Mouse (Mus musculus) forebrain, embryonic 11.5 days (tissue): Measurements from ENCODE around the gene Tuba3b. TPM values are rescaled to one million over a fixed set of nuclear protein-coding genes. Genes with fewer than 3 reads are reported as not detected.

Experiments used
- ATAC-seq: fragments of 200-750 bp; cut with Nextera tagmentation; replicated peaks from 2 replicates; pipeline ENCODE4 v1.8.0; 2017; ENCODE audit warnings: moderate TSS enrichment; ENCODE audit not compliant: low FRiP score
- DNase-seq: peaks from one replicate; pipeline ENCODE4 v3.0.0-alpha.2; 2017; ENCODE audit warnings: low spot score
- H3K27ac ChIP-seq: fragments of 300-500 bp; sonication (generic); 2 replicates; pipeline ENCODE4 v1.5.1; 2014; ENCODE audit warnings: low read depth, low read length
- H3K27me3 ChIP-seq: fragments of 300-500 bp; sonication (generic); 2 replicates; pipeline ENCODE4 v1.6.1; 2014; ENCODE audit warnings: mild to moderate bottlenecking, low read length, mixed read lengths; ENCODE audit not compliant: control insufficient read depth, insufficient read depth
- H3K36me3 ChIP-seq: fragments of 300-500 bp; sonication (generic); 2 replicates; pipeline ENCODE4 v1.6.1; 2014; ENCODE audit warnings: mild to moderate bottlenecking, low read length, moderate library complexity, mixed read lengths; ENCODE audit not compliant: control insufficient read depth, insufficient read depth
- H3K4me1 ChIP-seq: fragments of 300-500 bp; sonication (generic); replicated peaks from 2 replicates; pipeline ENCODE4 v1.6.1; 2014; ENCODE audit warnings: low read length, mixed read lengths; ENCODE audit not compliant: control insufficient read depth, insufficient read depth
- H3K4me2 ChIP-seq: fragments of 300-500 bp; sonication (generic); 2 replicates; pipeline ENCODE4 v1.6.1; 2014; ENCODE audit warnings: low read depth, mild to moderate bottlenecking, low read length, moderate library complexity, mixed read lengths; ENCODE audit not compliant: severe bottlenecking
- H3K4me3 ChIP-seq: fragments of 300-500 bp; sonication (generic); 2 replicates; pipeline ENCODE4 v1.5.1; 2014; ENCODE audit warnings: low read depth, low read length
- H3K9ac ChIP-seq: fragments of 300-500 bp; sonication (generic); 2 replicates; pipeline ENCODE4 v1.6.1; 2014; ENCODE audit warnings: low read length
- H3K9me3 ChIP-seq: fragments of 300-500 bp; sonication (generic); 2 replicates; pipeline ENCODE4 v1.6.1; 2016; ENCODE audit warnings: low read length, mixed read lengths; ENCODE audit not compliant: control insufficient read depth
- WGBS: fragments of 180-500 bp; shearing (Covaris S2); extraction: QIAGEN DNeasy Blood & Tissue Kit; methylation state at CpG from one replicate; pipeline ENCODE4 v1.1.7; 2014; 5-methylcytosine and 5-hydroxymethylcytosine counted together
- polyA plus RNA-seq: library from polyadenylated mRNA; unstranded; fragments of >200 nt; fragmentation: Nextera tagmentation; extraction: Ambion mirVana; gene quantifications from 2 replicates; pipeline ENCODE4 v1.2.1, GENCODE M21; 2014

Tuba3b gene
- polyA plus RNA-seq, 1 experiment from 2014 or later, result not detected

DNA sequence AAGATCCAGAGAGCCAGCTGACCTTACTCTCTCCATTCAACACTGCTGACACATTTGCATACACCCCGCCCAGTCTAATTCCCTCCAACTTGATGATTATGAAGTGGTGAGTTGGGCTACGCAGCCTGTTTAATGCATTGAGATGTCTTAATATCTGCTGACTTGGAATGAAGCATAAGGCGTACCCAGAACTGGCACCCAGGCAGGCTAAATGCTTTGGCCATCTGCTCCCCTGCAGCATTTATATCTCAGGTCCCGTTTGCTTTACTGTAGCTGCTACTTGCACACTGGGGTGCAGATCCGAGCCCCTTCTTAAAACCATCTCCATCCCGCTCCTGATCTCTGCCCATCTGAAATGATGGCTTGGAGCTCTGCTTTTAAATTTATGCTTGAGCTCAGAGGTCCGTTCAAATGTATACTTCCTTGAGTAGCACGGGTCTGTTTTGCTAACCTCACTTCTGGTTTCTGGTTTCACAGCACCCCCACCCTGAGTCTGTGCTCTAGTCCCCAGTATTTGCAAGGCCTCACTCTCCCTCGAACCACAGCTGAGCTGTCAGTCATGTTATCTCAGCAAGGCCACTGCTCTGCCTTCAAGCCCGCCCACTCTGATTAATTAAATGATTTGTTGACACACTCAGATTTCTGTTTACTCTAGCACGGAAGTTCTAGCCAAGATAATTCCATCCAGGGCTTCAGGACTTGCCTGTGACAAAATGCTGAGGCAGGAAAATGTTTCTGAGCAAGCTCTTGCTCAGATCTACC lies 16.6 kb upstream of the Tuba3b start:
- no peak for ATAC-seq
- H3K27ac ChIP-seq, result no peak overlapping the region
- no peak overlapping the region for H3K4me3 ChIP-seq
- WGBS, result 70% methylated on average over 11 of the region's 11 CpGs
- no peak overlapping the region for H3K9ac ChIP-seq
- H3K36me3 ChIP-seq, result no peaks in the 10 kb centered on the region
- no peak for DNase-seq
- H3K27me3 ChIP-seq, result no peaks in the 10 kb centered on the region
- no peak overlapping the region for H3K4me2 ChIP-seq
- no peaks in the 10 kb centered on the region for H3K4me1 ChIP-seq
- no peaks in the 10 kb centered on the region for H3K9me3 ChIP-seq

- 38% methylated on average over 2 of the region's 2 CpGs for WGBS
Measured at GRCm38 (mm10) chr6:145604126-145604525, 11.4 kb upstream of the Tuba3b start.

GRCm38 (mm10) chr6:145604648-145605047 lies 10.9 kb upstream of the Tuba3b start:
- no peaks in the 10 kb centered on the region for H3K4me1 ChIP-seq
- H3K9me3 ChIP-seq, result no peaks in the 10 kb centered on the region
- H3K4me2 ChIP-seq, result no peak overlapping the region
- no peaks in the 10 kb centered on the region for H3K27me3 ChIP-seq
- DNase-seq (no peak), ATAC-seq (no peak)
- H3K4me3 ChIP-seq, result no peak overlapping the region
- H3K27ac ChIP-seq, result no peak overlapping the region
- H3K36me3 ChIP-seq, result no peaks in the 10 kb centered on the region
- H3K9ac ChIP-seq, result no peak overlapping the region
- 87% methylated on average over 4 of the region's 4 CpGs for WGBS

More at GRCm38 (mm10) chr6:145604126-145604525, 11.4 kb upstream of the Tuba3b start:
- Histone ChIP-seq H3K36me3 (no peaks in the 10 kb centered on the region), H3K4me1 (no peaks in the 10 kb centered on the region), H3K4me2 (no peak overlapping the region), H3K27me3 (no peaks in the 10 kb centered on the region), H3K9ac (no peak overlapping the region), H3K9me3 (no peaks in the 10 kb centered on the region), H3K27ac (no peak overlapping the region), H3K4me3 (no peak overlapping the region)
- ATAC-seq (no peak), DNase-seq (no peak)

DNA sequence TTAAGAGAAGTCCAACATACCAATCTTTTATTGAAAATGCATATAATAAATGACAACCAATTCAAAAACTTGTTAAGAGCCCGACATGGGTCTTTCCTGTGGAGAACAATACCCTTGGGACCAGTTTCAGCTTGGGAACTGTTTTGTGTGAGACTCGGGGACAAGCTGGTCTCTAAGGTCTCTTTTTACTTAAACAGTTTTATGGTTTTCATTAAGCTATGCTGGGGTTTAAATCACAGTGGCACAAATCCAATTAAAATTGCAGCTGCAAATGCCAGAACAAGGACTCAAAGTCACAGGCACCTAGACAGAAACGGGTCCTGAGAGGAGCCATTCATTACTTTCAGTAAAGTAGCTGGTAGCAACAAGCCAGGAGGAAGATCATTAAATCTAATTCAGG lies 10.4 kb upstream of the Tuba3b start:
- no peak for DNase-seq
- Histone ChIP-seq H3K36me3 (no peaks in the 10 kb centered on the region), H3K9ac (no peak overlapping the region), H3K9me3 (no peaks in the 10 kb centered on the region), H3K4me1 (no peaks in the 10 kb centered on the region), H3K4me3 (no peak overlapping the region), H3K27ac (no peak overlapping the region), H3K27me3 (no peaks in the 10 kb centered on the region), H3K4me2 (no peak overlapping the region)
- WGBS, result 44% methylated on average over 3 of the region's 3 CpGs
- no peak for ATAC-seq

- DNase-seq, result no peak
- Histone ChIP-seq H3K9me3 (no peaks in the 10 kb centered on the region), H3K9ac (no peak overlapping the region), H3K36me3 (no peaks in the 10 kb centered on the region), H3K4me2 (no peak overlapping the region), H3K4me1 (no peaks in the 10 kb centered on the region), H3K27ac (no peak overlapping the region), H3K4me3 (no peak overlapping the region), H3K27me3 (no peaks in the 10 kb centered on the region)
- 92% methylated on average over 4 of the region's 4 CpGs for WGBS
- ATAC-seq, result no peak
Measured at GRCm38 (mm10) chr6:145607746-145608145, 7.8 kb upstream of the Tuba3b start.

DNA sequence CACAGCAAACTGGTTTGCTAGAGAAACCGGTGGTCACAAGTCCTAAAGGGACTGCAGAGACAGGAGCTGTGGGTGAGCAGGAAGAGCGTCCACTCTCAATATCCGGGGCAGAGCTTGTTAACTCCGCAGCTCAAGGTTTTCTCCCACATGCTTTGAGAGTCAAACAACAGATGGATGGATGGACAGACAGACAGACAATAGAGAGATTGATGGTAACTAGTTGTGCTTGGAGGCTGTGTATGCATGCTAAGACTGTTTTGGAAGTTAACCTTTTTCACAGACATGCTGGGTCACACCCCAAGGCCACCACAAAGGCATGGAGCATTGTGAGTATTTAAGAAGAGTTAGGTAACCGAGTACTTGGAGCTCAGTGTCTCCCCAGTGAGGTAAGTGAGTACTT lies 6.9 kb upstream of the Tuba3b start:
- no peak overlapping the region for H3K9ac ChIP-seq

GRCm38 (mm10) chr6:145610901-145611300 lies 4.7 kb upstream of the Tuba3b start:
- WGBS, result 75% methylated on average over 5 of the region's 5 CpGs
- H3K4me3 ChIP-seq, result no peak overlapping the region
- no peak overlapping the region for H3K9ac ChIP-seq
- ATAC-seq (no peak), DNase-seq (no peak)
- no peak overlapping the region for H3K4me2 ChIP-seq
- H3K27ac ChIP-seq, result no peak overlapping the region
- no peaks in the 10 kb centered on the region for H3K9me3 ChIP-seq
- no peaks in the 10 kb centered on the region for H3K36me3 ChIP-seq
- H3K4me1 ChIP-seq, result no peaks in the 10 kb centered on the region
- H3K27me3 ChIP-seq, result no peaks in the 10 kb centered on the region

More for the DNA sequence above, 6.9 kb upstream of the Tuba3b start:
- Histone ChIP-seq H3K4me3 (no peak overlapping the region), H3K9me3 (no peaks in the 10 kb centered on the region), H3K4me2 (no peak overlapping the region), H3K27ac (no peak overlapping the region), H3K27me3 (no peaks in the 10 kb centered on the region), H3K36me3 (no peaks in the 10 kb centered on the region), H3K4me1 (no peaks in the 10 kb centered on the region)
- ATAC-seq (no peak), DNase-seq (no peak)
- WGBS, result 91% methylated on average over 5 of the region's 5 CpGs

DNA sequence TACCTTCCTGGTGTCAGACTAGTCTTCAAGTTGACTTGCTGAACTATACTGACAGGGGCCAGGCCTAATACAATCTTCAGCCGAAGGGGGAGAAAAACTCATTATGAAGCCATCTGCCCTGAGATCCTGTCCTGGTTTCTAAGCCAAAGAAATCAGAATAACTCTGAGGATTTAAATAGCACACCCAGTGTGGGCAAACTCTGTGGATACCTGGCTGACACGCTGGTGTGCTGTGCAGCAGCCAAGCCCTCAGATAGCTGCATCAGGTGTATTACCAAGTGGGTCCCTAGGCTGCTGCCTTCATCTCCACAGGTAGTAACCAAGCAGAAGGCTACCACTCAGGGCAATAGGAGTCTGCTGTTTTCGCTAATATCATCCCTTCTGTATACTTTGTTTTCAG lies 2.9 kb upstream of the Tuba3b start:
- Histone ChIP-seq H3K4me1 (no peaks in the 10 kb centered on the region), H3K27ac (no peak overlapping the region), H3K9ac (no peak overlapping the region), H3K4me3 (no peak overlapping the region), H3K27me3 (no peaks in the 10 kb centered on the region), H3K4me2 (no peak overlapping the region), H3K36me3 (no peaks in the 10 kb centered on the region), H3K9me3 (no peaks in the 10 kb centered on the region)
- 82% methylated on average over 3 of the region's 3 CpGs for WGBS
- ATAC-seq, result no peak
- DNase-seq, result no peak

DNA sequence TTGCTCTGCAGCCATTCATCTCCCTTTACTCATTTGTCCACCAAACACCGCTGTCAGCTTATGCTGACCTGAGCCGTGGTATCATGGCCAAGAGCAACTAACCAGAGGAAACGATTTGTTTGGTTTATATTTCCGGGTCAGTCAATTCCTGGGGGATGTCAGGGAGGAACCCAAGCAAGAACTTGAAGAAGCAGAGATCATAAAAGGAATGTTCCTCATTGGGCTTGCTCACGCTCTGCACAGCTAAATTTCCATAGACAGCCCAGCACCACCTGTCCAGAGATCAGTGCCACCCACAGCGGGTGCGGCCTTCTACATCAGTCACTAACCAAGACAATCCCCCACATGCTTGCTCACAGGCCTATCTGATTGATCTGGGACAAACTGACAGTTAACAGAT lies 1.3 kb upstream of the Tuba3b start, which contains the start of gene Lmntd1:
Gene Lmntd1, minus strand, starts transcription at position 101 of the 400 bp plus-strand sequence.
- Histone ChIP-seq H3K36me3 (no peaks in the 10 kb centered on the region), H3K27me3 (no peaks in the 10 kb centered on the region), H3K4me2 (no peak within 1 kb of the TSS), H3K4me1 (no peaks in the 10 kb centered on the region), H3K4me3 (no peak within 1 kb of the TSS), H3K9me3 (no peaks in the 10 kb centered on the region), H3K27ac (no peak within 1 kb of the TSS), H3K9ac (no peak within 1 kb of the TSS)
- 90% methylated on average over 7 of the region's 7 CpGs for WGBS
- ATAC-seq (no peak), DNase-seq (no peak)
